Mouse (Mus musculus): ENCODE results near the gene Ubr1.

DNA sequence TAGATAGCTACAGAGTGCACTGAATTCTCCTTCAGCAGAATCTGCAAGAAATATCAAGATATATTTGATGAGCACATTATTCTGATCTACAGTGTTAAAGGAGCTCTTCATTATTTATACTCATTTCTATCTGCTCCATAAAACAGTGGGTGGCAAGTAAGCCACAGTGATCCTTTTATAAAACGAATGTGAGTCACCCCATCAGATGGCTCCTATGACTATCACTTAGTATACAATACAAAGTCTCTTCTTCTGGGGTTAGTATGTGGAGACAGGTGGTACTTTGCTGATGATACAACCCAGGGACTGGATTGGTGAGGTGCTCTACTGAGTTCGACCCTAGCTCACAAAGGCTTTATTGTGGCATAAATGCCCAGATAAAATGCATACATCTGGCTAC is 97.3 kb downstream of the Ubr1 start:
- TF ChIP-seq POLR2A (IDR thresholded peaks at IDR 0.05; ENCODE audit: borderline replicate concordance, extremely low read depth, low read depth, low read length): no peak
- no peak for TF ChIP-seq CTCF (IDR thresholded peaks at IDR 0.05; ENCODE audit: insufficient read depth, low read length)
